Mouse (Mus musculus) lung, postnatal 0 days (tissue): ENCODE measurements around the gene Zhx3.

Source experiments
- CTCF ChIP-seq: IDR thresholded peaks from 2 replicates; pipeline ENCODE4 v1.5.1; 2016; ENCODE audit warnings: antibody characterized with exemption, mild to moderate bottlenecking
- EP300 ChIP-seq: IDR thresholded peaks from 2 replicates; pipeline ENCODE4 v1.6.1; 2016; ENCODE audit warnings: antibody characterized with exemption, mild to moderate bottlenecking, control low read depth

GRCm38 (mm10) chr2:160756583-160757203, 116.1 kb downstream of the Zhx3 start:
- TF ChIP-seq CTCF (no peak), EP300 (no peak)
